9 mouse cellular contexts compared by ENCODE assay signal in the genomic region with DNA sequence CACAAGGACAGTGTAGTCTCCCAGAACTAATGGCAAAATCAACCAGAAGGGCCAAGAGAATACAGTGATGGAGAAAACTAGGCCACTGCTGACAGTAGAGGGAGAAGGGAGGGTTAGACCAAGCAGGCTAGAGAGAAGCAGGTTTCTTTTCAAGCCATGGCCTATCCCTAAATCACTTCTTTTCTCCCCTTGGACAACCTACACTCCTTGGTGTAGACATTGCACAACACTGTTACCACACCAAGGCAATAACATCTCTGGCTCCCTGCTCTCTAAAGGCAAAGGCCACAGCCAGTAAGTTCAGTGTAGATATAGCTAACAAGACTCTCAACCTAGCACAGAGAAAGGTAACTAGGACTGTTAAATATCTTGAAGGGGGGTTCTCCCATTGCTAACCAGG. TPM values are rescaled to one million over a fixed set of nuclear protein-coding genes. Genes with fewer than 3 reads are reported as not detected.
DNase-seq lines count a peak whose midpoint lies in the region; ATAC-seq and TF ChIP-seq lines count a peak whose summit lies in the region.
"Had no signal": no experiment of that assay in that cellular context is flagged by ENCODE, and none has a peak within 500 bp of the region (broad histone marks: within the 10 kb centered on the region; RNA-seq: fewer than 3 reads in every experiment).

No protein-coding gene starts in this region.

- no peak for DNase-seq in heart, postnatal 10 days
- DNase-seq in MEL (ENCODE audit: low read depth, low spot score), result no peak
- no peak for DNase-seq in hindbrain, embryonic 10.5 days (ENCODE audit: low spot score)
- no peak for DNase-seq in spleen, postnatal 4 days (ENCODE audit: low spot score in 2 of 2)
- no peak for DNase-seq in adrenal gland, adult 18-20 months (ENCODE audit: low spot score in 2 of 2)
- DNase-seq in adrenal gland, postnatal 25 days, result no peak
- DNase-seq: cerebellum, adult 8-10 months had no signal

- H3K9me3 ChIP-seq in heart, embryonic 14.5 days (ENCODE audit: control insufficient read depth, low read length), result no peaks in the 10 kb centered on the region
- no peaks in the 10 kb centered on the region for H3K9me3 ChIP-seq in MEL (replicated peaks; ENCODE audit: insufficient read depth, low read length)
- no peaks in the 10 kb centered on the region for H3K9me3 ChIP-seq in hindbrain, embryonic 10.5 days

- no peak for ATAC-seq in heart, embryonic 14.5 days (ENCODE audit: insufficient number of reproducible peaks, insufficient read depth, low FRiP score, low read depth)

- no peak overlapping the region for H3K27ac ChIP-seq in heart, embryonic 14.5 days (replicated peaks in 1 of 2; ENCODE audit: control insufficient read depth in 1 of 2, insufficient read depth in 1 of 2, low read depth in 2 of 2, low read length in 2 of 2)
- H3K27ac ChIP-seq in MEL (ENCODE audit: control insufficient read depth, low read depth, low read length) (no peak overlapping the region), macrophage (no peak overlapping the region)
- no peak overlapping the region; the same call in 1 of the 2 replicates for H3K27ac ChIP-seq in hindbrain, embryonic 10.5 days

- intact Hi-C loops in heart, postnatal 10 days (cut with DNase I), result loop anchor here (2.0 kb wide), 1 partner anchor 32 kb away; the partner anchor contains the start of gene Mxd3

- peaks cover 41% of the 10 kb centered on the region for H3K36me3 ChIP-seq in heart, embryonic 14.5 days (ENCODE audit: control insufficient read depth, insufficient read depth, low read length)
- H3K36me3 ChIP-seq in MEL (ENCODE audit: control insufficient read depth in 1 of 2, insufficient read depth in 2 of 2, low read length in 2 of 2) (peaks cover 8 to 29% of the 10 kb centered on the region in 2 experiments), macrophage (ENCODE audit: inconsistent target) (peaks cover 15% of the 10 kb centered on the region; the same call in 1 of the 2 replicates)
- peaks cover 51% of the 10 kb centered on the region for H3K36me3 ChIP-seq in hindbrain, embryonic 10.5 days

- H3K4me3 ChIP-seq in heart, embryonic 14.5 days (ENCODE audit: control insufficient read depth in 1 of 2, insufficient read depth in 1 of 2, low read depth in 1 of 2, low read length in 2 of 2), result peak overlapping the region in 1 of 2 experiments; percentile 90; a peak in 2 of 4 replicates
- H3K4me3 ChIP-seq in MEL (ENCODE audit: control insufficient read depth in 1 of 2, insufficient read depth in 1 of 2, low read depth in 2 of 2, low read length in 2 of 2) (peak overlapping the region; percentile 79 to 91), macrophage (ENCODE audit: inconsistent target) (peak overlapping the region; percentile 90)
- peak overlapping the region; percentile 92 for H3K4me3 ChIP-seq in hindbrain, embryonic 10.5 days

- TF ChIP-seq RAD21 in MEL (IDR thresholded peaks at IDR 0.05; ENCODE audit: low read depth, low read length), result no peak

- TF ChIP-seq EP300 in MEL (IDR thresholded peaks at IDR 0.05; ENCODE audit: low read depth in 1 of 2, low read length in 2 of 2), result no peak

- peak overlapping the region; percentile 94 for H3K9ac ChIP-seq in heart, embryonic 14.5 days (ENCODE audit: low read length)
- H3K9ac ChIP-seq in MEL (ENCODE audit: control insufficient read depth, low read depth, low read length, poor library complexity, severe bottlenecking), result peak overlapping the region; percentile 88

- no peak for TF ChIP-seq POLR2A in MEL (IDR thresholded peaks at IDR 0.05; ENCODE audit: control insufficient read depth in 1 of 2, insufficient read depth in 1 of 2, low read depth in 1 of 2, low read length in 2 of 2, poor library complexity in 1 of 2)

- no peak for TF ChIP-seq CTCF in MEL (IDR thresholded peaks at IDR 0.05 in 2 of 3, conservative IDR thresholded peaks at IDR 0.05 in 1 of 3; ENCODE audit: control insufficient read depth in 1 of 3, insufficient read depth in 1 of 3, low read depth in 2 of 3, low read length in 3 of 3, poor library complexity in 1 of 3, severe bottlenecking in 1 of 3)

- peak overlapping the region; percentile 89 for H3K4me2 ChIP-seq in heart, embryonic 14.5 days (ENCODE audit: low read length)

- H3K27me3 ChIP-seq in heart, embryonic 14.5 days (ENCODE audit: control insufficient read depth, insufficient read depth, low read length), result no peaks in the 10 kb centered on the region
- H3K27me3 ChIP-seq in MEL (ENCODE audit: control insufficient read depth in 1 of 2, insufficient read depth in 2 of 2, low read length in 2 of 2), result no peaks in the 10 kb centered on the region
- no peaks in the 10 kb centered on the region for H3K27me3 ChIP-seq in hindbrain, embryonic 10.5 days (ENCODE audit: insufficient read depth, poor library complexity, severe bottlenecking)

- H3K4me1 ChIP-seq in heart, embryonic 14.5 days (ENCODE audit: control insufficient read depth in 2 of 2, insufficient read depth in 2 of 2, low read length in 2 of 2), result peaks cover 3 to 13% of the 10 kb centered on the region in 2 experiments
- peaks cover 10 to 28% of the 10 kb centered on the region in 2 experiments for H3K4me1 ChIP-seq in MEL (ENCODE audit: control insufficient read depth in 1 of 2, insufficient read depth in 2 of 2, low read length in 2 of 2)
- peaks cover 21% of the 10 kb centered on the region for H3K4me1 ChIP-seq in hindbrain, embryonic 10.5 days (replicated peaks)

- peaks cover 55% of the 10 kb centered on the region for H3K79me2 ChIP-seq in MEL (ENCODE audit: control insufficient read depth, insufficient read depth, low read length, poor library complexity)
- peaks cover 61% of the 10 kb centered on the region for H3K79me2 ChIP-seq in macrophage (ENCODE audit: inconsistent target)

RNA-seq across cellular contexts. Expression of gene Lman2, which starts 1.4 kb away (rescaled TPM):
- polyA plus RNA-seq in heart, embryonic 14.5 days (2014; fragmentation: Nextera tagmentation; extraction: Ambion mirVana), result 69.5 and 73.6 TPM in 2 replicates
- 10 to 100 TPM; 56.7 to 58.2 TPM for total RNA-seq in heart, postnatal 10 days (2021)
- total RNA-seq in MEL (2012; rRNA removed), result 132 and 145 TPM in 2 replicates
- polyA plus RNA-seq in MEL (2012; ENCODE audit: insufficient read depth in 1 of 2, insufficient read length in 2 of 2, low read depth in 1 of 2, low replicate concordance in 2 of 2, missing spikeins in 1 of 2), result 100 to 1,000 TPM in 1 of 2 experiments, 10 to 100 TPM in 1; 86.1 to 239 TPM
- polyA plus RNA-seq in hindbrain, embryonic 10.5 days (2016; fragmentation: Nextera tagmentation; extraction: Ambion mirVana), result 95.2 and 107 TPM in 2 replicates
- total RNA-seq in macrophage (2018; cell fraction: chromatin; rRNA removed), result 100 to 1,000 TPM in 1 of 26 experiments, 10 to 100 TPM in 25; 44.6 to 104 (median 68.5) TPM
- total RNA-seq in macrophage (2018; cell fraction: cytosol; rRNA removed), result 100 to 1,000 TPM in 3 of 26 experiments, 10 to 100 TPM in 23; 57.6 to 104 (median 72.7) TPM
- 100 to 1,000 TPM in 3 of 26 experiments, 10 to 100 TPM in 23; 60.7 to 127 (median 75.4) TPM for total RNA-seq in macrophage (2018; cell fraction: nucleus; rRNA removed)
- polyA plus RNA-seq in macrophage (2018), result 69.2 to 91.5 TPM (median 78.4 TPM) in 3 replicates
- 100 to 1,000 TPM; 113 to 121 TPM for total RNA-seq in adrenal gland, adult 18-20 months (2021)
- total RNA-seq in adrenal gland, postnatal 25 days (2021), result 107 and 109 TPM in 2 replicates

RNA-seq across cellular contexts. Expression of gene Rgs14, which starts 8.4 kb away (rescaled TPM):
- polyA plus RNA-seq in heart, embryonic 14.5 days (2014; fragmentation: Nextera tagmentation; extraction: Ambion mirVana), result 0.45 and 0.50 TPM in 2 replicates
- under 1 TPM; 0.60 to 0.74 TPM for total RNA-seq in heart, postnatal 10 days (2021)
- 14.4 TPM in 2 replicates for total RNA-seq in MEL (2012; rRNA removed)
- polyA plus RNA-seq in MEL (2012; ENCODE audit: insufficient read depth in 1 of 2, insufficient read length in 2 of 2, low read depth in 1 of 2, low replicate concordance in 2 of 2, missing spikeins in 1 of 2), result 10 to 100 TPM in 1 of 2 experiments, not detected in 1; 20.5 TPM
- 0.44 and 0.68 TPM in 2 replicates for polyA plus RNA-seq in hindbrain, embryonic 10.5 days (2016; fragmentation: Nextera tagmentation; extraction: Ambion mirVana)
- total RNA-seq in macrophage (2018; cell fraction: chromatin; rRNA removed), result 10 to 100 TPM in 18 of 26 experiments, 1 to 10 TPM in 8; 1.8 to 41.4 (median 18.9) TPM
- total RNA-seq in macrophage (2018; cell fraction: cytosol; rRNA removed), result 10 to 100 TPM in 12 of 26 experiments, 1 to 10 TPM in 14; 2.5 to 20.8 (median 8.3) TPM
- total RNA-seq in macrophage (2018; cell fraction: nucleus; rRNA removed), result 10 to 100 TPM in 20 of 26 experiments, 1 to 10 TPM in 6; 3.7 to 37.4 (median 18.9) TPM
- 3.6 to 11.3 TPM (median 8.4 TPM) in 3 replicates for polyA plus RNA-seq in macrophage (2018)
- total RNA-seq in adrenal gland, adult 18-20 months (2021), result under 1 TPM; 0.76 to 0.96 TPM
- total RNA-seq in adrenal gland, postnatal 25 days (2021), result 0.70 and 0.86 TPM in 2 replicates

RNA-seq across cellular contexts. Expression of gene Mxd3, which starts 31.5 kb away (rescaled TPM):
- 20.4 and 22.3 TPM in 2 replicates for polyA plus RNA-seq in heart, embryonic 14.5 days (2014; fragmentation: Nextera tagmentation; extraction: Ambion mirVana)
- 1 to 10 TPM; 7.0 to 7.3 TPM for total RNA-seq in heart, postnatal 10 days (2021)
- total RNA-seq in MEL (2012; rRNA removed), result 3.9 and 4.7 TPM in 2 replicates
- 1 to 10 TPM in 1 of 2 experiments, not detected in 1; 9.3 TPM for polyA plus RNA-seq in MEL (2012; ENCODE audit: insufficient read depth in 1 of 2, insufficient read length in 2 of 2, low read depth in 1 of 2, low replicate concordance in 2 of 2, missing spikeins in 1 of 2)
- 25.2 and 33.7 TPM in 2 replicates for polyA plus RNA-seq in hindbrain, embryonic 10.5 days (2016; fragmentation: Nextera tagmentation; extraction: Ambion mirVana)
- 1 to 10 TPM in 3 of 26 experiments, under 1 TPM in 3, not detected in 20; 0.49 to 2.3 (median 0.97) TPM for total RNA-seq in macrophage (2018; cell fraction: chromatin; rRNA removed)
- under 1 TPM in 18 of 26 experiments, not detected in 8; 0.07 to 0.71 (median 0.22) TPM for total RNA-seq in macrophage (2018; cell fraction: cytosol; rRNA removed)
- 1 to 10 TPM in 3 of 26 experiments, under 1 TPM in 3, not detected in 20; 0.39 to 2.2 (median 1.0) TPM for total RNA-seq in macrophage (2018; cell fraction: nucleus; rRNA removed)
- 0.43 to 1.1 TPM in 2 of 3 replicates, not detected in the other for polyA plus RNA-seq in macrophage (2018)
- total RNA-seq in adrenal gland, adult 18-20 months (2021), result under 1 TPM; 0.46 to 0.58 TPM
- 5.0 and 8.3 TPM in 2 replicates for total RNA-seq in adrenal gland, postnatal 25 days (2021)

RNA-seq across cellular contexts. Expression of gene Slc34a1, which starts 36.8 kb away (rescaled TPM):
- not detected in 2 replicates for polyA plus RNA-seq in heart, embryonic 14.5 days (2014; fragmentation: Nextera tagmentation; extraction: Ambion mirVana)
- not detected for total RNA-seq in heart, postnatal 10 days (2021)
- total RNA-seq in MEL (2012; rRNA removed), result not detected in 2 replicates
- not detected for polyA plus RNA-seq in MEL (2012; ENCODE audit: insufficient read depth in 1 of 2, insufficient read length in 2 of 2, low read depth in 1 of 2, low replicate concordance in 2 of 2, missing spikeins in 1 of 2)
- polyA plus RNA-seq in hindbrain, embryonic 10.5 days (2016; fragmentation: Nextera tagmentation; extraction: Ambion mirVana), result 0.22 TPM in 1 of 2 replicates, not detected in the other
- total RNA-seq in macrophage (2018; cell fraction: chromatin; rRNA removed), result not detected
- not detected for total RNA-seq in macrophage (2018; cell fraction: cytosol; rRNA removed)
- total RNA-seq in macrophage (2018; cell fraction: nucleus; rRNA removed), result not detected
- polyA plus RNA-seq in macrophage (2018), result not detected in 3 replicates
- 1 to 10 TPM in 1 of 2 experiments, not detected in 1; 2.9 TPM for total RNA-seq in adrenal gland, adult 18-20 months (2021)
- total RNA-seq in adrenal gland, postnatal 25 days (2021), result not detected in 2 replicates

RNA-seq across cellular contexts. Expression of gene Rab24, which starts 39.4 kb away (rescaled TPM):
- polyA plus RNA-seq in heart, embryonic 14.5 days (2014; fragmentation: Nextera tagmentation; extraction: Ambion mirVana), result 73.1 and 78.7 TPM in 2 replicates
- total RNA-seq in heart, postnatal 10 days (2021), result 10 to 100 TPM; 40.0 to 40.2 TPM
- total RNA-seq in MEL (2012; rRNA removed), result 74.3 and 75.8 TPM in 2 replicates
- polyA plus RNA-seq in MEL (2012; ENCODE audit: insufficient read depth in 1 of 2, insufficient read length in 2 of 2, low read depth in 1 of 2, low replicate concordance in 2 of 2, missing spikeins in 1 of 2), result 10 to 100 TPM in 1 of 2 experiments, not detected in 1; 71.0 TPM
- polyA plus RNA-seq in hindbrain, embryonic 10.5 days (2016; fragmentation: Nextera tagmentation; extraction: Ambion mirVana), result 80.9 and 83.7 TPM in 2 replicates
- total RNA-seq in macrophage (2018; cell fraction: chromatin; rRNA removed), result 100 to 1,000 TPM in 23 of 26 experiments, 10 to 100 TPM in 3; 78.1 to 296 (median 175) TPM
- 10 to 100 TPM; 42.7 to 66.1 (median 55.5) TPM for total RNA-seq in macrophage (2018; cell fraction: cytosol; rRNA removed)
- 100 to 1,000 TPM in 22 of 26 experiments, 10 to 100 TPM in 4; 58.2 to 198 (median 148) TPM for total RNA-seq in macrophage (2018; cell fraction: nucleus; rRNA removed)
- polyA plus RNA-seq in macrophage (2018), result 34.9 to 62.7 TPM (median 47.3 TPM) in 3 replicates
- total RNA-seq in adrenal gland, adult 18-20 months (2021), result 10 to 100 TPM; 52.3 to 52.7 TPM
- total RNA-seq in adrenal gland, postnatal 25 days (2021), result 58.0 and 87.0 TPM in 2 replicates
